Mouse (Mus musculus): Measurements from ENCODE around the gene Notch2. TPM values are rescaled to one million over a fixed set of nuclear protein-coding genes. Genes with fewer than 3 reads are reported as not detected.

The Notch2 gene
- total and polyA plus RNA-seq, 2 experiments from 2014 or later = 6.1 to 22.8 TPM

GRCm38 (mm10) chr3:98080630-98081029, 67.3 kb downstream of the Notch2 start:
- 92% methylated on average over 4 of the region's 4 CpGs for WGBS
- H3K36me3 ChIP-seq (ENCODE audit: insufficient read depth, low read length) = no peaks in the 10 kb centered on the region
- TF ChIP-seq CTCF (IDR thresholded peaks at IDR 0.05) = no peak
- no peaks in the 10 kb centered on the region for H3K27me3 ChIP-seq (ENCODE audit: insufficient read depth, low read length)
- no peak overlapping the region for H3K9ac ChIP-seq (replicated peaks; ENCODE audit: low read length, poor library complexity, severe bottlenecking)
- DNase-seq (ENCODE audit: low spot score) (no peak), ATAC-seq (ENCODE audit: low FRiP score) (no peak)
- H3K9me3 ChIP-seq (ENCODE audit: low read length) = no peaks in the 10 kb centered on the region
- no peak overlapping the region for H3K4me3 ChIP-seq (ENCODE audit: low read depth, low read length)
- H3K27ac ChIP-seq (ENCODE audit: low read depth, low read length) = no peak overlapping the region
- no peaks in the 10 kb centered on the region for H3K4me1 ChIP-seq (ENCODE audit: insufficient read depth, low read length)
- no peak overlapping the region for H3K4me2 ChIP-seq (ENCODE audit: low read depth, low read length, poor library complexity, severe bottlenecking)

- TF ChIP-seq CTCF (IDR thresholded peaks at IDR 0.05) = no peak
- ATAC-seq (ENCODE audit: low FRiP score) (no peak), DNase-seq (ENCODE audit: low spot score) (no peak)
- Histone ChIP-seq H3K4me3 (ENCODE audit: low read depth, low read length) (no peak overlapping the region), H3K36me3 (ENCODE audit: insufficient read depth, low read length) (no peaks in the 10 kb centered on the region), H3K4me1 (ENCODE audit: insufficient read depth, low read length) (no peaks in the 10 kb centered on the region), H3K27me3 (ENCODE audit: insufficient read depth, low read length) (no peaks in the 10 kb centered on the region), H3K9me3 (ENCODE audit: low read length) (no peaks in the 10 kb centered on the region), H3K4me2 (ENCODE audit: low read depth, low read length, poor library complexity, severe bottlenecking) (no peak overlapping the region), H3K27ac (ENCODE audit: low read depth, low read length) (no peak overlapping the region), H3K9ac (replicated peaks; ENCODE audit: low read length, poor library complexity, severe bottlenecking) (no peak overlapping the region)
- WGBS = 85% methylated on average over 3 of the region's 3 CpGs
Measured at GRCm38 (mm10) chr3:98082188-98082587, 68.9 kb downstream of the Notch2 start.

GRCm38 (mm10) chr3:98082972-98083371, 69.6 kb downstream of the Notch2 start:
- H3K36me3 ChIP-seq (ENCODE audit: insufficient read depth, low read length) = no peaks in the 10 kb centered on the region
- H3K4me2 ChIP-seq (ENCODE audit: low read depth, low read length, poor library complexity, severe bottlenecking) = no peak overlapping the region
- H3K9ac ChIP-seq (replicated peaks; ENCODE audit: low read length, poor library complexity, severe bottlenecking) = no peak overlapping the region
- WGBS = 87% methylated on average over 3 of the region's 3 CpGs
- H3K27me3 ChIP-seq (ENCODE audit: insufficient read depth, low read length) = no peaks in the 10 kb centered on the region
- H3K4me3 ChIP-seq (ENCODE audit: low read depth, low read length) = no peak overlapping the region
- no peaks in the 10 kb centered on the region for H3K9me3 ChIP-seq (ENCODE audit: low read length)
- DNase-seq (ENCODE audit: low spot score) (no peak), ATAC-seq (ENCODE audit: low FRiP score) (no peak)
- TF ChIP-seq CTCF (IDR thresholded peaks at IDR 0.05) = no peak
- no peaks in the 10 kb centered on the region for H3K4me1 ChIP-seq (ENCODE audit: insufficient read depth, low read length)
- H3K27ac ChIP-seq (ENCODE audit: low read depth, low read length) = no peak overlapping the region

GRCm38 (mm10) chr3:98084061-98084655, 70.8 kb downstream of the Notch2 start:
- Histone ChIP-seq H3K9ac (replicated peaks; ENCODE audit: low read length, poor library complexity, severe bottlenecking) (no peak overlapping the region), H3K9me3 (ENCODE audit: low read length) (no peaks in the 10 kb centered on the region), H3K27me3 (ENCODE audit: insufficient read depth, low read length) (no peaks in the 10 kb centered on the region), H3K4me1 (ENCODE audit: insufficient read depth, low read length) (no peaks in the 10 kb centered on the region), H3K36me3 (ENCODE audit: insufficient read depth, low read length) (no peaks in the 10 kb centered on the region), H3K4me3 (ENCODE audit: low read depth, low read length) (no peak overlapping the region), H3K27ac (ENCODE audit: low read depth, low read length) (no peak overlapping the region), H3K4me2 (ENCODE audit: low read depth, low read length, poor library complexity, severe bottlenecking) (no peak overlapping the region)
- DNase-seq (ENCODE audit: low spot score) (no peak), ATAC-seq (ENCODE audit: low FRiP score) (no peak)
- TF ChIP-seq CTCF (IDR thresholded peaks at IDR 0.05) = no peak
- WGBS = 73% methylated on average over 8 of the region's 8 CpGs

GRCm38 (mm10) chr3:98084870-98085269, 71.5 kb downstream of the Notch2 start:
- H3K9ac ChIP-seq (replicated peaks; ENCODE audit: low read length, poor library complexity, severe bottlenecking) = no peak overlapping the region
- no peaks in the 10 kb centered on the region for H3K36me3 ChIP-seq (ENCODE audit: insufficient read depth, low read length)
- H3K4me3 ChIP-seq (ENCODE audit: low read depth, low read length) = no peak overlapping the region
- 83% methylated on average over 13 of the region's 13 CpGs for WGBS
- no peak for DNase-seq (ENCODE audit: low spot score)
- no peaks in the 10 kb centered on the region for H3K4me1 ChIP-seq (ENCODE audit: insufficient read depth, low read length)
- no peaks in the 10 kb centered on the region for H3K9me3 ChIP-seq (ENCODE audit: low read length)
- H3K27me3 ChIP-seq (ENCODE audit: insufficient read depth, low read length) = no peaks in the 10 kb centered on the region
- no peak overlapping the region for H3K27ac ChIP-seq (ENCODE audit: low read depth, low read length)
- no peak for ATAC-seq (ENCODE audit: low FRiP score)
- H3K4me2 ChIP-seq (ENCODE audit: low read depth, low read length, poor library complexity, severe bottlenecking) = no peak overlapping the region
- TF ChIP-seq CTCF (IDR thresholded peaks at IDR 0.05) = no peak

- no peak for ATAC-seq (ENCODE audit: low FRiP score)
- TF ChIP-seq CTCF (IDR thresholded peaks at IDR 0.05) = no peak
- no peaks in the 10 kb centered on the region for H3K4me1 ChIP-seq (ENCODE audit: insufficient read depth, low read length)
- H3K4me2 ChIP-seq (ENCODE audit: low read depth, low read length, poor library complexity, severe bottlenecking) = no peak overlapping the region
- no peak for DNase-seq (ENCODE audit: low spot score)
- no peaks in the 10 kb centered on the region for H3K27me3 ChIP-seq (ENCODE audit: insufficient read depth, low read length)
- no peaks in the 10 kb centered on the region for H3K36me3 ChIP-seq (ENCODE audit: insufficient read depth, low read length)
- no peak overlapping the region for H3K4me3 ChIP-seq (ENCODE audit: low read depth, low read length)
- no peaks in the 10 kb centered on the region for H3K9me3 ChIP-seq (ENCODE audit: low read length)
- 46% methylated on average over 5 of the region's 5 CpGs for WGBS
- H3K9ac ChIP-seq (replicated peaks; ENCODE audit: low read length, poor library complexity, severe bottlenecking) = no peak overlapping the region
- no peak overlapping the region for H3K27ac ChIP-seq (ENCODE audit: low read depth, low read length)
Measured at GRCm38 (mm10) chr3:98085812-98086268, 72.5 kb downstream of the Notch2 start.
